Mouse (Mus musculus) ES-E14 (cell line): ENCODE results near the gene Vwf. TPM values are rescaled to one million over a fixed set of nuclear protein-coding genes. Genes with fewer than 3 reads are reported as not detected.
A peak's percentile ranks its signal among the peaks of the same experiment; 100 is the strongest.

Source experiments
- DNase-seq: peaks from one replicate; pipeline ENCODE4 v3.0.0-alpha.2; 2013; ENCODE audit warnings: low read depth, low spot score
- H3K27ac ChIP-seq: 2 replicates; pipeline ENCODE4 v1.5.1; 2012; ENCODE audit warnings: low read depth, mild to moderate bottlenecking, low read length, moderate library complexity, mixed read lengths; ENCODE audit not compliant: poor library complexity, insufficient read depth, severe bottlenecking
- H3K36me3 ChIP-seq: 2 replicates; pipeline ENCODE4 v1.6.1; 2012; ENCODE audit warnings: mild to moderate bottlenecking, low read length, moderate library complexity, mixed read lengths; ENCODE audit not compliant: control insufficient read depth, poor library complexity, insufficient read depth, severe bottlenecking
- H3K4me1 ChIP-seq, 2 experiments: fragments of 150-350 bp in 1 of 2; sonication (generic) in 1 of 2; 2 replicates each; pipeline ENCODE4 v1.6.1; 2012; ENCODE audit warnings: low read length in 2 of 2, mild to moderate bottlenecking in 1 of 2, mixed read lengths in 1 of 2; ENCODE audit not compliant: control insufficient read depth in 2 of 2, insufficient read depth in 2 of 2, poor library complexity in 1 of 2
- H3K4me3 ChIP-seq, 2 experiments: fragments of 150-350 bp in 1 of 2; sonication (generic) in 1 of 2; 2 replicates each; pipeline ENCODE4 v1.5.1; 2012; ENCODE audit warnings: low read length in 2 of 2, low read depth in 1 of 2, mild to moderate bottlenecking in 1 of 2, mixed read lengths in 1 of 2; ENCODE audit not compliant: insufficient read depth in 1 of 2, poor library complexity in 1 of 2, severe bottlenecking in 1 of 2
- H3K9ac ChIP-seq: 2 replicates; pipeline ENCODE4 v1.6.1; 2012; ENCODE audit warnings: low read depth, mild to moderate bottlenecking, low read length, mixed read lengths; ENCODE audit not compliant: poor library complexity, insufficient read depth, severe bottlenecking
- H3K9me3 ChIP-seq: fragments of 150-350 bp; sonication (generic); 2 replicates; pipeline ENCODE4 v1.6.1; 2012; ENCODE audit warnings: low read depth, mild to moderate bottlenecking, low read length; ENCODE audit not compliant: control insufficient read depth, insufficient read depth
- CHD2 ChIP-seq: IDR thresholded peaks from 2 replicates; pipeline ENCODE4 v1.6.1; 2014; ENCODE audit warnings: mild to moderate bottlenecking, low read depth, low read length, inconsistent platforms
- HCFC1 ChIP-seq: IDR thresholded peaks from 2 replicates; pipeline ENCODE4 v1.6.1; 2012; ENCODE audit warnings: low read length, inconsistent platforms, borderline replicate concordance; ENCODE audit not compliant: insufficient read depth
- MAFK ChIP-seq: IDR thresholded peaks from 2 replicates; pipeline ENCODE4 v1.6.1; 2014; ENCODE audit warnings: mild to moderate bottlenecking, low read depth, low read length, inconsistent platforms; ENCODE audit not compliant: insufficient read depth
- ZC3H11A ChIP-seq: IDR thresholded peaks from 2 replicates; pipeline ENCODE4 v1.6.1; 2012; ENCODE audit warnings: low read depth, mild to moderate bottlenecking, inconsistent platforms, low read length, borderline replicate concordance
- ZNF384 ChIP-seq: IDR thresholded peaks from 2 replicates; pipeline ENCODE4 v1.6.1; 2012; ENCODE audit warnings: low read depth, low read length, inconsistent platforms
- in situ Hi-C, 2 experiments: fragments of 600-800 bp; cut with MboI; formaldehyde crosslinking; loops; one replicate each; pipeline ENCODE4 v1.15.1; 2025; ENCODE audit warnings: low sequenced_read_pairs in 2 of 2, inconsistent platforms in 1 of 2; ENCODE audit not compliant: unreplicated experiment in 2 of 2
- total RNA-seq: library from RNA; depleted of rRNA; stranded (reverse); fragments of 300-350 nt; gene quantifications from 2 replicates; pipeline ENCODE4 v1.2.3, GENCODE M21; 2012

The Vwf gene
- total RNA-seq, 1 experiment: 3.0 TPM

DNA sequence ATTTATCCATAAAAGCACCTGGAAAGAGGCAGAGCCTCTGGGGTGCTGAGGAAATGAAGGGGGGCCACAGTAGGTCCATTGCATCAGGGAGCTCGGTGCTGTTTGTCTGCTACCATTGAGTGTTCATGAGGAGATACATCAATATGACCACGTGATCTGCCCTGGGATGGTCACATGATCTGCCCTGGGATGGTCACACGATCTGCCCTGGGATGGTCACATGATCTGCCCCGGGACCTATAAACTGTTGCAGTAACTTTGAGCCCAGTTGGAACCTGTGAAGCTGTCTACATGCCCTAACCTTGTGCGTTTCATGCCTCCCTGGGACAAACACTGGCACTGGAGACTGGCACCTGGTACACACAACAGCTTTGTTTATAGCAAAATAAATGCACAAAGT lies 8.1 kb upstream of the Vwf start:
- Histone ChIP-seq H3K4me1 (peaks cover 0 to 12% of the 10 kb centered on the region in 2 experiments; a peak in 1 of 4 replicates), H3K36me3 (no peaks in the 10 kb centered on the region), H3K9ac (no peak overlapping the region), H3K4me3 (no peak overlapping the region), H3K9me3 (no peaks in the 10 kb centered on the region), H3K27ac (no peak overlapping the region)
- no peak for DNase-seq
- TF ChIP-seq HCFC1 (no peak), ZC3H11A (no peak), ZNF384 (no peak), MAFK (no peak), CHD2 (no peak)
- in situ Hi-C loops: no loop called here

DNA sequence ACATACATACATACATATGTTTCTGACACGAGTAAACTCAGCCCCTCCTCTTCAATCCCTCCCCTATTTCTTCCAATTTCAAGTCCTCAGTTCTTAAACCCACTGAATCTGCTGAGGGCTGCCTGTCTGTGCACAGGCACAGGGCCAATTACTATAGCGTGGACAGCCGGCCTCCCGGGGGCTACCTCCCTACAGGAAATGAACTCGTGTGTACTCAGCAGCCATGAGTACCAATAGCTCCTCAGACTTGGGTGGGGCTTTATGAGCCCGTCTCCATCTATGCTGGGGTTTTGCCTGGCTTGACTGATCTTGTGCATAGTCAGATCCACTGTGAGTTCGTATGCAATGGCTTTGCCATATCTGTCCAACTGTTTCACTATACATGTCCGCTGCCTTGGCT lies 7.2 kb upstream of the Vwf start:
- no peak for TF ChIP-seq HCFC1
- no peak for TF ChIP-seq CHD2
- no peak for TF ChIP-seq MAFK
- no peak for TF ChIP-seq ZNF384
- no peak for TF ChIP-seq ZC3H11A
- Histone ChIP-seq H3K9ac (no peak overlapping the region), H3K36me3 (no peaks in the 10 kb centered on the region), H3K4me3 (no peak overlapping the region), H3K27ac (no peak overlapping the region), H3K9me3 (no peaks in the 10 kb centered on the region), H3K4me1 (peaks cover 0 to 12% of the 10 kb centered on the region in 2 experiments; a peak in 1 of 4 replicates)
- in situ Hi-C loops: no loop called here
- DNase-seq: no peak

DNA sequence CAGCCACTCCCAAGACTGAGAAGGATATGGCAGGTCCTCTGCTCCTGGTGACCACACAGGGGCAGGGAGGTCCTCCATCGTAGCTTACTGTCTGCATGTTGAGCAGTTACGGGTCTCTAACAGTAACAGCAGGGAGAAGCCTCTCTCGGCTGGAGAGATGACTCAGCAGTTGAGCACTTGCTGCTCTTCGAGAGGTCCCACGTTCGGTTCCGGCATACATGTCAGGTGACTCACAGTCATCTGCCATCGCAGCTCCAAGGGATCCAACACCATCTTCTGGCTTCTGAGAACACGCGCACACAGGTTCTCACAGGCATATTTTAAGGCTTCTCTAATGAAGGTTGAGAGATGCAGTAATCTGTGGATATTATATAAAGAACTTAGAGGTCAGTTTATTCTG lies 6.4 kb upstream of the Vwf start:
- H3K36me3 ChIP-seq: no peaks in the 10 kb centered on the region

DNA sequence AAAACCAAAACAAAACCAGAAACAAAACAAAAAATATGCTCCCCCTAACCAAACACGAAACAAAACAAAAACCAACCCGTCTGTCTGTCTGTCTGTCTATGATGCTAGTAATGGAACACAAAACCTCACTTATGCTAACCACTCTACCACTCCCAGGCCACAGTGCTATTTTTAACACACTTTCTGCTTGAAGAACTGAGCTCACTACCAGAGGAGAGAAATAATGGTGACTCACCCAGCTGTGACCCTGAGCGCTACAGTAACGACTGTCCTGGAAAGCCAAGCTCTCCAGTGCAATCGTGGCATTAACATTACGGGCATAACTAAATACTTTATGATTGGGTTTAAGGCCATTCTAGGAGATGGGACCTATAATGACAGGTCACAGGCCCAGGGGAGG lies 5.7 kb upstream of the Vwf start:
- H3K4me3 ChIP-seq: no peak overlapping the region
- no peak overlapping the region for H3K27ac ChIP-seq
- DNase-seq: no peak
- peaks cover 0 to 12% of the 10 kb centered on the region in 2 experiments; a peak in 1 of 4 replicates for H3K4me1 ChIP-seq
- no peak for TF ChIP-seq CHD2
- no peak for TF ChIP-seq ZNF384
- TF ChIP-seq MAFK: no peak
- no peak for TF ChIP-seq ZC3H11A
- TF ChIP-seq HCFC1: no peak
- no peak overlapping the region for H3K9ac ChIP-seq
- in situ Hi-C loops: no loop called here
- no peaks in the 10 kb centered on the region for H3K36me3 ChIP-seq
- H3K9me3 ChIP-seq: no peaks in the 10 kb centered on the region

More for the DNA sequence above, 6.4 kb upstream of the Vwf start:
- Histone ChIP-seq H3K4me3 (no peak overlapping the region), H3K9ac (no peak overlapping the region), H3K27ac (no peak overlapping the region), H3K9me3 (no peaks in the 10 kb centered on the region), H3K4me1 (peaks cover 0 to 12% of the 10 kb centered on the region in 2 experiments; a peak in 1 of 4 replicates)
- DNase-seq: no peak
- TF ChIP-seq CHD2 (no peak), ZNF384 (no peak), HCFC1 (no peak), ZC3H11A (no peak), MAFK (peak; percentile 76)
- in situ Hi-C loops: no loop called here

DNA sequence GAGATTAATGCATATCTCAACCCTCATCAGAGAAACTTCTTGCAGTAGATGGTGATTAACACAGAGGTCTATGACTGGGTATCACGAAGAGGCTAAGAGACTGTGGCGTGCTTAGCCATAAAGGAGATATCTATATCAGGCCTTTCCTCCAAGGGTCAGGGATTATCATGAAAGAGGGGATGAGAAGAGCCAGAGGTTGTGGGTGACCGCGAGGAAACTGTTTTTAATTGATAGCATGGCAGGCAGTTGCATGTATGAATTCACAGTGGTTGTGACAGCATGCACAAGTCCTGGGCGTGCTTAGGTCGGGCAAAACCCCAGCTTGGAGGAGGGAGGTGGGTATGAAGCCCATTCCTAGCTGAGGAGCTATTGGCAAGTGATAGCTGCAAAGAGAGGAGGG lies 5.3 kb upstream of the Vwf start:
- Histone ChIP-seq H3K9ac (no peak overlapping the region), H3K36me3 (no peaks in the 10 kb centered on the region), H3K4me3 (no peak overlapping the region), H3K9me3 (no peaks in the 10 kb centered on the region), H3K4me1 (peaks cover 0 to 12% of the 10 kb centered on the region in 2 experiments; a peak in 1 of 4 replicates), H3K27ac (no peak overlapping the region)
- TF ChIP-seq HCFC1: no peak
- no peak for TF ChIP-seq ZNF384
- TF ChIP-seq ZC3H11A: no peak
- no peak for TF ChIP-seq MAFK
- TF ChIP-seq CHD2: no peak
- in situ Hi-C loops: no loop called here
- no peak for DNase-seq
